Mouse (Mus musculus): Measurements from ENCODE around the gene Gm973. TPM values are rescaled to one million over a fixed set of nuclear protein-coding genes. Genes with fewer than 3 reads are reported as not detected.
"Not testable (repeated sequence)": the region's sequence is repeated elsewhere in the genome, so short reads cannot be mapped to it uniquely, and the experiment has no call there.

The Gm973 gene
- polyA plus RNA-seq, 1 experiment from 2014 or later = not detected

- no peaks in the 10 kb centered on the region for H3K36me3 ChIP-seq (replicated peaks)
- no peaks in the 10 kb centered on the region for H3K9me3 ChIP-seq (replicated peaks)
- no peak overlapping the region for H3K4me2 ChIP-seq
- no peaks in the 10 kb centered on the region for H3K4me1 ChIP-seq (replicated peaks)
- H3K27me3 ChIP-seq = no peaks in the 10 kb centered on the region
- H3K4me3 ChIP-seq (replicated peaks) = no peak overlapping the region
- no peak overlapping the region for H3K9ac ChIP-seq
- no peak overlapping the region for H3K27ac ChIP-seq (replicated peaks)
- WGBS (ENCODE audit: insufficient replicate concordance) = 59% methylated on average over 10 of the region's 10 CpGs
- ATAC-seq (ENCODE audit: insufficient read depth) = no peak
Observed at GRCm38 (mm10) chr1:59609896-59610295, 93.8 kb downstream of the Gm973 start.

GRCm38 (mm10) chr1:59610929-59611328 is 94.9 kb downstream of the Gm973 start:
- no peak for ATAC-seq (ENCODE audit: insufficient read depth)
- H3K27me3 ChIP-seq = no peaks in the 10 kb centered on the region
- H3K4me3 ChIP-seq (replicated peaks) = no peak overlapping the region
- H3K36me3 ChIP-seq (replicated peaks) = no peaks in the 10 kb centered on the region
- H3K4me1 ChIP-seq (replicated peaks) = no peaks in the 10 kb centered on the region
- no peak overlapping the region for H3K9ac ChIP-seq
- WGBS (ENCODE audit: insufficient replicate concordance) = 78% methylated on average over 3 of the region's 3 CpGs
- no peaks in the 10 kb centered on the region for H3K9me3 ChIP-seq (replicated peaks)
- H3K4me2 ChIP-seq = no peak overlapping the region
- no peak overlapping the region for H3K27ac ChIP-seq (replicated peaks)

GRCm38 (mm10) chr1:59613795-59614194 is 97.7 kb downstream of the Gm973 start:
- no peak overlapping the region for H3K4me2 ChIP-seq
- H3K4me3 ChIP-seq (replicated peaks) = no peak overlapping the region
- H3K9ac ChIP-seq = no peak overlapping the region
- no peaks in the 10 kb centered on the region for H3K4me1 ChIP-seq (replicated peaks)
- H3K36me3 ChIP-seq (replicated peaks) = no peaks in the 10 kb centered on the region
- 34% methylated on average over 6 of the region's 6 CpGs for WGBS (ENCODE audit: insufficient replicate concordance)
- no peak overlapping the region for H3K27ac ChIP-seq (replicated peaks)
- ATAC-seq (ENCODE audit: insufficient read depth) = no peak
- no peaks in the 10 kb centered on the region for H3K27me3 ChIP-seq
- H3K9me3 ChIP-seq (replicated peaks) = no peaks in the 10 kb centered on the region

- no peak overlapping the region for H3K9ac ChIP-seq
- H3K4me3 ChIP-seq (replicated peaks) = no peak overlapping the region
- no peaks in the 10 kb centered on the region for H3K36me3 ChIP-seq (replicated peaks)
- H3K27me3 ChIP-seq = no peaks in the 10 kb centered on the region
- no peaks in the 10 kb centered on the region for H3K9me3 ChIP-seq (replicated peaks)
- no peak overlapping the region for H3K27ac ChIP-seq (replicated peaks)
- H3K4me2 ChIP-seq = no peak overlapping the region
- WGBS (ENCODE audit: insufficient replicate concordance) = 65% methylated on average over 2 of the region's 2 CpGs
- no peaks in the 10 kb centered on the region for H3K4me1 ChIP-seq (replicated peaks)
- ATAC-seq (ENCODE audit: insufficient read depth) = no peak
Observed at GRCm38 (mm10) chr1:59615021-59615420, 99.0 kb downstream of the Gm973 start.

- Histone ChIP-seq H3K4me2 (no peak overlapping the region), H3K4me1 (replicated peaks) (no peaks in the 10 kb centered on the region), H3K9ac (no peak overlapping the region), H3K27ac (replicated peaks) (no peak overlapping the region), H3K36me3 (replicated peaks) (no peaks in the 10 kb centered on the region), H3K9me3 (replicated peaks) (no peaks in the 10 kb centered on the region), H3K27me3 (0 out of 2 replicates have a peak, but pooled peaks cover 3% of the 10 kb centered on the region), H3K4me3 (replicated peaks) (no peak overlapping the region)
- no peak for ATAC-seq (ENCODE audit: insufficient read depth)
- 63% methylated on average over 10 of the region's 10 CpGs for WGBS (ENCODE audit: insufficient replicate concordance)
Observed at GRCm38 (mm10) chr1:59619201-59619600, 103.1 kb downstream of the Gm973 start.

- H3K36me3 ChIP-seq (replicated peaks) = no peaks in the 10 kb centered on the region
- ATAC-seq (ENCODE audit: insufficient read depth) = 0 out of 2 replicates have a peak, but pooled peaks have one; percentile 47
- no peak overlapping the region for H3K27ac ChIP-seq (replicated peaks)
- no peaks in the 10 kb centered on the region for H3K9me3 ChIP-seq (replicated peaks)
- H3K27me3 ChIP-seq = 0 out of 2 replicates have a peak, but pooled peaks cover 3% of the 10 kb centered on the region
- H3K9ac ChIP-seq = no peak overlapping the region
- H3K4me3 ChIP-seq (replicated peaks) = no peak overlapping the region
- no peak overlapping the region for H3K4me2 ChIP-seq
- no peaks in the 10 kb centered on the region for H3K4me1 ChIP-seq (replicated peaks)
- WGBS (ENCODE audit: insufficient replicate concordance) = 22% methylated on average over 5 of the region's 5 CpGs
Observed at GRCm38 (mm10) chr1:59623325-59624017, 107.4 kb downstream of the Gm973 start.

- H3K36me3 ChIP-seq (replicated peaks) = no peaks in the 10 kb centered on the region
- H3K4me2 ChIP-seq = no peak overlapping the region
- H3K4me1 ChIP-seq (replicated peaks) = no peaks in the 10 kb centered on the region
- no peak overlapping the region for H3K4me3 ChIP-seq (replicated peaks)
- no peak overlapping the region for H3K9ac ChIP-seq
- H3K27me3 ChIP-seq = 0 out of 2 replicates have a peak, but pooled peaks cover 3% of the 10 kb centered on the region
- no peaks in the 10 kb centered on the region for H3K9me3 ChIP-seq (replicated peaks)
- 66% methylated on average over 5 of the region's 5 CpGs for WGBS (ENCODE audit: insufficient replicate concordance)
- no peak for ATAC-seq (ENCODE audit: insufficient read depth)
- H3K27ac ChIP-seq (replicated peaks) = no peak overlapping the region
Observed at GRCm38 (mm10) chr1:59625410-59625809, 109.3 kb downstream of the Gm973 start.

GRCm38 (mm10) chr1:59629194-59629593 is 113.1 kb downstream of the Gm973 start:
- Histone ChIP-seq H3K4me3 (replicated peaks) (no peak overlapping the region), H3K4me2 (no peak overlapping the region), H3K36me3 (replicated peaks) (no peaks in the 10 kb centered on the region), H3K4me1 (replicated peaks) (peaks cover 22% of the 10 kb centered on the region), H3K9me3 (replicated peaks) (no peaks in the 10 kb centered on the region), H3K27me3 (no peaks in the 10 kb centered on the region), H3K9ac (no peak overlapping the region), H3K27ac (replicated peaks) (no peak overlapping the region)
- 38% methylated on average over 6 of the region's 6 CpGs for WGBS (ENCODE audit: insufficient replicate concordance)
- no peak for ATAC-seq (ENCODE audit: insufficient read depth)

GRCm38 (mm10) chr1:59630356-59630755 is 114.3 kb downstream of the Gm973 start:
- H3K9ac ChIP-seq; H3K36me3 ChIP-seq (replicated peaks); H3K4me3 ChIP-seq (replicated peaks); H3K9me3 ChIP-seq (replicated peaks); H3K27ac ChIP-seq (replicated peaks); H3K27me3 ChIP-seq; H3K4me2 ChIP-seq; ATAC-seq (ENCODE audit: insufficient read depth): not testable (repeated sequence)
- peaks cover 22% of the 10 kb centered on the region for H3K4me1 ChIP-seq (replicated peaks)
- WGBS (ENCODE audit: insufficient replicate concordance) = 73% methylated on average over 6 of the region's 6 CpGs

- no peak overlapping the region for H3K4me3 ChIP-seq (replicated peaks)
- H3K36me3 ChIP-seq (replicated peaks) = no peaks in the 10 kb centered on the region
- whole genome bisulfite sequencing (ENCODE audit: insufficient replicate concordance) = 33% methylated on average over 5 of the region's 5 CpGs
- peaks cover 31% of the 10 kb centered on the region for H3K4me1 ChIP-seq (replicated peaks)
- ATAC-seq (ENCODE audit: insufficient read depth) = peak; percentile 63
- H3K4me2 ChIP-seq = no peak overlapping the region
- H3K27me3 ChIP-seq = no peaks in the 10 kb centered on the region
- no peak overlapping the region for H3K9ac ChIP-seq
- H3K9me3 ChIP-seq (replicated peaks) = no peaks in the 10 kb centered on the region
- no peak overlapping the region for H3K27ac ChIP-seq (replicated peaks)
Observed at GRCm38 (mm10) chr1:59631986-59632659, 116.1 kb downstream of the Gm973 start.

GRCm38 (mm10) chr1:59633056-59633455 is 117.0 kb downstream of the Gm973 start:
- no peaks in the 10 kb centered on the region for H3K36me3 ChIP-seq (replicated peaks)
- H3K27me3 ChIP-seq = no peaks in the 10 kb centered on the region
- no peak for ATAC-seq (ENCODE audit: insufficient read depth)
- 23% methylated on average over 6 of the region's 6 CpGs for WGBS (ENCODE audit: insufficient replicate concordance)
- no peak overlapping the region for H3K4me2 ChIP-seq
- H3K27ac ChIP-seq (replicated peaks) = no peak overlapping the region
- H3K9me3 ChIP-seq (replicated peaks) = no peaks in the 10 kb centered on the region
- no peak overlapping the region for H3K9ac ChIP-seq
- peaks cover 31% of the 10 kb centered on the region for H3K4me1 ChIP-seq (replicated peaks)
- H3K4me3 ChIP-seq (replicated peaks) = no peak overlapping the region

All from liver, embryonic 15.5 days (tissue).